Mouse (Mus musculus): ENCODE measurements around the gene Ncaph.
"Not testable (repeated sequence)": the region's sequence is repeated elsewhere in the genome, so short reads cannot be mapped to it uniquely, and the experiment has no call there.

Gene Ncaph

GRCm38 (mm10) chr2:127090151-127090550 is 43.6 kb downstream of the Ncaph start:
- not testable (repeated sequence) for DNase-seq (ENCODE audit: low spot score in 2 of 2)

- DNase-seq (ENCODE audit: low spot score in 2 of 2): no peak
Observed at GRCm38 (mm10) chr2:127086235-127086634, 47.5 kb downstream of the Ncaph start.

DNA sequence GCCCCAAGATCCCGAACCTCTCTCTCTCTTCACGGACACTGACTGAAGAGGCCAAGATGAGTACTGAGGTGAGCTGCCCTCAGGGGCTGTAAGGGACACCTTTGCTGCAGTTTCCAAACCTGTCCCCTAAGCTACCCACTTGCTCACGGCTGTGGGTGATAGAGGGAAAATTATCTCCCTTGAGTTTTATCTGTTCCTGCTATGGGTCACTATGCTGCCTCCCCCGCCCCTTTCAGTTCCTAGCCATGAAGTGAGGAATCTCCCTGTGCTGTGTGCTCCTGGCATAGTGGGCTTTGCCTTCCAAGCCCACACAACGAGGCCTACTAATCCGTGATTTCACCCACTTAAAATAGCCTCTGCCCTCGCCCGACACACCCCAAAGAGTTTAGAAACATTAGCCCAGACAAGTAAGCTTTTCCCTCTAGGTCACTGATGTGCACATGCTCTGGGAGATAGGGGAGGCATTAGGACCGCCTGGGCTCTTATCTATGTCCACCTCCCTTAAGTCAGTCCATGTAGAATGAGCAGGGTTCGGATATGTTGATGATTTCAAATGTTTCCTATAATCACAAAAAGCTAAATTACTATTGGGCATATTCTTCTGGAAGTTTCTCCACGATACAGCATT is 53.0 kb downstream of the Ncaph start:
- DNase-seq (ENCODE audit: low spot score in 2 of 2): no peak

DNA sequence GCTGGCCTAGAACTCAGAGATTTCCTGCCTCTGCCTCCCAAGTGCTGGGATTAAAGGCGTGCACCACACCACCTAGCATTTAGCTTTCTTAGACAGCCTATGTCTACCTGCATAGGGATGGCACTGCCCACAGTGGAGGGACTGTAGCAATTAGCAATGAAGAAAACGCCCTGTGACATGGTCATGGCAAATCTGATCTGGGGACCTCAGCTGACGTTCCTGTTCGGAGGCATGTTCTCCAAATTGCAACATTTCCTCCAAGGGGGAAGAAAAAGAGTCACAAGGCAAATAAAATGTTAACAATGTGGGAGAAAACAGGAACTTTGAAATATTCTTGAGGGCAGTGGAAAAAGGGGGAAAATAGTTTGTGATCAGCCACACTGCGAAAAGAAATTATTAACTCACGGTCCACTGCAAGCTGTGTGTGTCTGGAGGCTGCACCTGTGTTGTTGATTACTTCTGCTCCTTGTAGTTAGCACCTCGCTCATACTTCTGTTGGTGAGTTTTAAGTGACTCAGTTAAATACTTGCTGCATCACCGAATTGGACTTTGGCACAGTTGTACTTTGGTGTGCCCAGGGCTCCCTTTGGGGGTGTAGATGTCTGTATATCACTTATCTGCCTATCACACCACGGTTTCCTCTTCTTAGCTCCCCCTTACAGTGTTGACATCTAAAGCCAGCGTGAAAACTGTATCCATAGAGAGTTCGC is 53.7 kb downstream of the Ncaph start:
- DNase-seq (ENCODE audit: low spot score in 2 of 2): no peak

GRCm38 (mm10) chr2:127079066-127079465 is 54.7 kb downstream of the Ncaph start:
- not testable (repeated sequence) for DNase-seq (ENCODE audit: low spot score in 2 of 2)

DNA sequence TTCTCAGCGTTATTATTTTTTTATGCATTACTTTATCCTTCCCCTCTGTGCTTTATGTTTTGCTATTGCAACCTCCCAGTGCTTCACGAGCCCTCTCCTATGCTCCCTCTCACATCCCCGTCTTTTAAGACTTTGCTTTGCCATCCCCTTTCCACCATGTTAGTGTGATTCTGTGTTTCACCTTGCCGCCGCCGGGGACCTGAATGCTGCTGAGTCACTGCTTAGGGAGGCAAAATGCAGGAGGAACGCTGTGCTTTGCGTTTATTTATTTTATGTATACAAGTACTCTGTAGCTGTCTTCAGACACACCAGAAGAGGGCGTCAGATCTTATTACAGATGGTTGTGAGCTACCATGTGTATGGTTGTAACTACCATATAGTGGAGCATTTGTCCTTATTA is 56.1 kb downstream of the Ncaph start:
- no peak for DNase-seq (ENCODE audit: low spot score in 2 of 2)

- no peak for DNase-seq (ENCODE audit: low spot score in 2 of 2)
Observed at GRCm38 (mm10) chr2:127074116-127074515, 59.6 kb downstream of the Ncaph start.

GRCm38 (mm10) chr2:127070879-127071278 is 62.9 kb downstream of the Ncaph start:
- no peak for DNase-seq (ENCODE audit: low spot score in 2 of 2)

DNA sequence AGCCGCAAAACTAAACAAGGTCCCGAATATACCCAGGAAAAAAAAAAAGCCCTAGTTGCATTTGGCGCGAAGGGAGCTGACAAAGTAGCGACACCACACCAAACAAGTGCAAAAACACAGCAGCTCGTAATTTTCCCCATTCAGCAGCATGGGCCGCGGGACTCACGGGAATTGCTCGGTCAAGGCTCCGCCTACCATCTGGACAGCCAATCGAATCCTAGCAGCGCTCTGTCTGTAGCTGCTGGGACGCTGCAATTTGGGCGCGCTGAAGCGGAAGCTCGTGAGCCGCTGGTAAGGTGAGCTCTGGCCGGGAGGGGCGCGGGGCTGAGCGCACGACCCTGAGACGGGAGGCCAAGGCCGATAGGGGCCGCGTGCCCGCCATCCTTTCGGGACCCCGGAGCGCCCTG is 63.3 kb downstream of the Ncaph start, which contains the start of gene Blvra:
Gene Blvra (plus strand): TSS at position 231 of the 407 bp plus-strand sequence.
- DNase-seq (ENCODE audit: low spot score in 2 of 2): peak; percentile 92 to 94

DNA sequence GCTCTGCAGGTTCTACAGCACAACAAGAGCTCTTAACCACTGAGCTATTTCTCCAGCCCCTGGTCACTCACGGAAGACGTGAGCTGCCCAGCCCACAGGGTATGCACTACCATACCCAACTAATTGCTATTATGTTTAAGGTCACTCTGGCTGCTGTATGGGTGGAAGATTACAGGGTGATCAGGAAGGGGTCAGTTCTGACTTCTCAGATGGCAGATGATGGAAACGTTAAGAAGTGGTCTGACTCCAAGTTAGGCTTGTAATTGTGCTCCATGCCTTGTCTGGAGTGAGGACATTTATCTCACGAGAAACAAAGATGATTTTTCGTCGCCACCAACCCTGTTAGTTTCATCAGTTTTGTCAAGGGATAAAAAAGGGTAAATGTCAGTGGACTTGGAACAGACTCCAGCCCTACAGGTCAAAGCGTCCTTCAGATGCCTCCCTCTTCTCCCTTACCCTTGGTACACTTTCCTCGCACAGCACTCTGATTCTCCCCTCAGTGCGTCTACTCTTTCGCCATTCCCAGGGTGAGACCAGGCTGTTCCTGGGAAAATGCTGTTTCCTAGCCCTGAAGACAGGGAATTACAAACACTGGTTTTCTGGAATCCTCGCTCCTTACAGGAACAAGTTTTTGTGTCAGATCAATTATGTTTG is 63.8 kb downstream of the Ncaph start:
- DNase-seq (ENCODE audit: low spot score in 2 of 2): no peak

DNA sequence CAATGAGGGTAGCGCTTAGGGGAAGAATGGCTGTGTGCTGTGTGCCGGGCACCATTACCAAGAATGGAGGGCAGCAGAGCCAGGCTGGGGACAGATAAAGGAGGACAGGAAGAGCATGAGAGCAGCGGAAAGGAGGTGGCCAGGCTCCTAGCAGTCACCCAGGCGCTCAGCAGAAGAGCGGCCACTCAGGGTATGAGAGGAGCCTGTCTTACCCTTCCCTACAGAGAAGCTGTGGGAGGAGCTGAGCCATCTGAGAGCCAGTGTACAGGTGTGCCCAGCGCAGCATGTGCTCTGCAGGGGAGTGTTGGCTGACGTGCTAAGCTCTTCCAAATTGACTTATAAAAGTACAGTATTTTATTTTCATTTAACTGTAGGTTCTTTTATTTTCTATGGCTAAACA is 64.9 kb downstream of the Ncaph start:
- no peak for DNase-seq (ENCODE audit: low spot score in 2 of 2)

- no peak for DNase-seq (ENCODE audit: low spot score in 2 of 2)
Observed at GRCm38 (mm10) chr2:127061471-127061870, 72.3 kb downstream of the Ncaph start.

Data from right cerebral cortex, postnatal 10 days (tissue).